Mouse (Mus musculus): Measurements from ENCODE around the gene Pard6b. TPM values are rescaled to one million over a fixed set of nuclear protein-coding genes. Genes with fewer than 3 reads are reported as not detected.
"Not testable (repeated sequence)": the region's sequence is repeated elsewhere in the genome, so short reads cannot be mapped to it uniquely, and the experiment has no call there.

Pard6b gene
- polyA plus RNA-seq, 1 experiment from 2014 or later: 20.4 TPM

- ATAC-seq (replicated peaks; ENCODE audit: low FRiP score): peak; percentile 37; the same call in 1 of the 2 replicates
- peak overlapping the region; percentile 48; the same call in 1 of the 2 replicates for H3K27ac ChIP-seq
- peak overlapping the region; percentile 56 for H3K9ac ChIP-seq
- peak overlapping the region; percentile 96 for H3K4me2 ChIP-seq
- H3K4me1 ChIP-seq: peaks cover 35% of the 10 kb centered on the region
- H3K9me3 ChIP-seq (replicated peaks): no peaks in the 10 kb centered on the region
- peaks cover 26% of the 10 kb centered on the region for H3K27me3 ChIP-seq
- under 1% methylated on average over 56 of the region's 56 CpGs for WGBS
- no peaks in the 10 kb centered on the region for H3K36me3 ChIP-seq
- peak overlapping the region; percentile 52 for H3K4me3 ChIP-seq (replicated peaks)
These were observed 30.5 kb upstream of the Pard6b start for GRCm38 (mm10) chr2:168050000-168050942.

- no peak overlapping the region for H3K9ac ChIP-seq
- no peaks in the 10 kb centered on the region for H3K36me3 ChIP-seq
- no peak overlapping the region for H3K4me3 ChIP-seq (replicated peaks)
- H3K4me2 ChIP-seq: no peak overlapping the region
- peaks cover 41% of the 10 kb centered on the region for H3K4me1 ChIP-seq
- H3K27ac ChIP-seq: no peak overlapping the region
- no peaks in the 10 kb centered on the region for H3K9me3 ChIP-seq (replicated peaks)
- H3K27me3 ChIP-seq: peaks cover 26% of the 10 kb centered on the region
- no peak for ATAC-seq (replicated peaks; ENCODE audit: low FRiP score)
- WGBS: 85% methylated on average over 1 of the region's 1 CpGs
These were observed 28.6 kb upstream of the Pard6b start for GRCm38 (mm10) chr2:168052156-168052555.

GRCm38 (mm10) chr2:168052689-168053088 lies 28.1 kb upstream of the Pard6b start:
- H3K36me3 ChIP-seq: no peaks in the 10 kb centered on the region
- ATAC-seq (replicated peaks; ENCODE audit: low FRiP score): no peak
- H3K4me1 ChIP-seq: peaks cover 41% of the 10 kb centered on the region
- H3K27ac ChIP-seq: no peak overlapping the region
- 18% methylated on average over 2 of the region's 2 CpGs for WGBS
- no peak overlapping the region for H3K9ac ChIP-seq
- no peak overlapping the region for H3K4me3 ChIP-seq (replicated peaks)
- H3K4me2 ChIP-seq: no peak overlapping the region
- H3K27me3 ChIP-seq: peaks cover 26% of the 10 kb centered on the region
- no peaks in the 10 kb centered on the region for H3K9me3 ChIP-seq (replicated peaks)

GRCm38 (mm10) chr2:168054142-168054541 lies 26.7 kb upstream of the Pard6b start:
- Histone ChIP-seq H3K27me3 (peaks cover 22% of the 10 kb centered on the region), H3K9ac (no peak overlapping the region), H3K36me3 (no peaks in the 10 kb centered on the region), H3K9me3 (replicated peaks) (no peaks in the 10 kb centered on the region), H3K4me2 (no peak overlapping the region), H3K4me3 (replicated peaks) (no peak overlapping the region), H3K27ac (no peak overlapping the region), H3K4me1 (peaks cover 46% of the 10 kb centered on the region)
- WGBS: 88% methylated on average over 11 of the region's 11 CpGs
- no peak for ATAC-seq (replicated peaks; ENCODE audit: low FRiP score)

- WGBS: 40% methylated on average over 14 of the region's 14 CpGs
- Histone ChIP-seq H3K4me3 (replicated peaks) (no peak overlapping the region), H3K9ac (no peak overlapping the region), H3K27ac (peak overlapping the region; percentile 52), H3K9me3 (replicated peaks) (no peaks in the 10 kb centered on the region), H3K27me3 (peaks cover 4% of the 10 kb centered on the region), H3K36me3 (no peaks in the 10 kb centered on the region), H3K4me1 (peaks cover 31% of the 10 kb centered on the region), H3K4me2 (no peak overlapping the region)
- no peak for ATAC-seq (replicated peaks; ENCODE audit: low FRiP score)
These were observed 24.7 kb upstream of the Pard6b start for GRCm38 (mm10) chr2:168055910-168056665.

- ATAC-seq (replicated peaks; ENCODE audit: low FRiP score): no peak
- H3K9me3 ChIP-seq (replicated peaks): no peaks in the 10 kb centered on the region
- 47% methylated on average over 8 of the region's 8 CpGs for WGBS
- H3K4me1 ChIP-seq: peaks cover 31% of the 10 kb centered on the region
- H3K27ac ChIP-seq: peak overlapping the region; percentile 52
- H3K9ac ChIP-seq: no peak overlapping the region
- no peak overlapping the region for H3K4me3 ChIP-seq (replicated peaks)
- no peaks in the 10 kb centered on the region for H3K36me3 ChIP-seq
- H3K4me2 ChIP-seq: no peak overlapping the region
- H3K27me3 ChIP-seq: no peaks in the 10 kb centered on the region; the same call in 1 of the 2 replicates
These were observed 24.2 kb upstream of the Pard6b start for GRCm38 (mm10) chr2:168056666-168056933.

- H3K27ac ChIP-seq; H3K4me2 ChIP-seq; H3K9me3 ChIP-seq (replicated peaks); H3K36me3 ChIP-seq; ATAC-seq (replicated peaks; ENCODE audit: low FRiP score); H3K4me3 ChIP-seq (replicated peaks); H3K9ac ChIP-seq; H3K27me3 ChIP-seq: not testable (repeated sequence)
- H3K4me1 ChIP-seq: peaks cover 31% of the 10 kb centered on the region
- 54% methylated on average over 2 of the region's 2 CpGs for WGBS
These were observed 22.9 kb upstream of the Pard6b start for GRCm38 (mm10) chr2:168057876-168058275.

- Histone ChIP-seq H3K27ac (peak overlapping the region; percentile 66), H3K4me3 (replicated peaks) (no peak overlapping the region), H3K9ac (no peak overlapping the region), H3K4me2 (0 out of 2 replicates have a peak overlapping the region, but pooled peaks have one; percentile 14), H3K27me3 (no peaks in the 10 kb centered on the region), H3K9me3 (replicated peaks) (no peaks in the 10 kb centered on the region), H3K4me1 (peaks cover 31% of the 10 kb centered on the region), H3K36me3 (no peaks in the 10 kb centered on the region)
- peak; percentile 78 for ATAC-seq (replicated peaks; ENCODE audit: low FRiP score)
- WGBS: 23% methylated on average over 13 of the region's 13 CpGs
These were observed 22.2 kb upstream of the Pard6b start for GRCm38 (mm10) chr2:168058488-168059199.

- H3K27ac ChIP-seq: peak overlapping the region; percentile 66
- peaks cover 31% of the 10 kb centered on the region for H3K4me1 ChIP-seq
- no peak overlapping the region for H3K4me3 ChIP-seq (replicated peaks)
- no peaks in the 10 kb centered on the region for H3K27me3 ChIP-seq
- no peaks in the 10 kb centered on the region for H3K9me3 ChIP-seq (replicated peaks)
- no peak for ATAC-seq (replicated peaks; ENCODE audit: low FRiP score)
- no peak overlapping the region for H3K9ac ChIP-seq
- H3K36me3 ChIP-seq: no peaks in the 10 kb centered on the region
- no peak overlapping the region for H3K4me2 ChIP-seq
- 82% methylated on average over 6 of the region's 6 CpGs for WGBS
These were observed 21.5 kb upstream of the Pard6b start for GRCm38 (mm10) chr2:168059200-168059790.

GRCm38 (mm10) chr2:168063712-168064111 lies 17.1 kb upstream of the Pard6b start:
- Histone ChIP-seq H3K4me3 (replicated peaks) (no peak overlapping the region), H3K4me2 (no peak overlapping the region), H3K9ac (no peak overlapping the region), H3K36me3 (no peaks in the 10 kb centered on the region), H3K9me3 (replicated peaks) (no peaks in the 10 kb centered on the region), H3K4me1 (peaks cover 14% of the 10 kb centered on the region), H3K27ac (no peak overlapping the region), H3K27me3 (no peaks in the 10 kb centered on the region)
- no peak for ATAC-seq (replicated peaks; ENCODE audit: low FRiP score)
- 80% methylated on average over 12 of the region's 12 CpGs for WGBS

GRCm38 (mm10) chr2:168065511-168065910 lies 15.3 kb upstream of the Pard6b start:
- ATAC-seq (replicated peaks; ENCODE audit: low FRiP score): no peak; the same call in 1 of the 2 replicates
- Histone ChIP-seq H3K9me3 (replicated peaks) (no peaks in the 10 kb centered on the region), H3K4me3 (replicated peaks) (no peak overlapping the region), H3K4me2 (no peak overlapping the region), H3K27me3 (no peaks in the 10 kb centered on the region), H3K27ac (no peak overlapping the region), H3K4me1 (peaks cover 10% of the 10 kb centered on the region; the same call in 1 of the 2 replicates), H3K36me3 (no peaks in the 10 kb centered on the region), H3K9ac (no peak overlapping the region)
- 65% methylated on average over 7 of the region's 7 CpGs for WGBS
